Mouse (Mus musculus) NIH3T3 (cell line): ENCODE measurements at regions not wholly inside any gene's neighbourhood (a gene's known extent, or its start where the extent isn't known, plus 50 kb on each side); places are given as distances from the start of the nearest gene placed in this dataset.

Experiments used
- DNase-seq: peaks from one replicate; pipeline ENCODE4 v3.0.0-alpha.2; 2012; ENCODE audit warnings: low read depth

GRCm38 (mm10) chr5:126566226-126566625 is 675.4 kb upstream of the Tmem132c start:
- no peak for DNase-seq

DNA sequence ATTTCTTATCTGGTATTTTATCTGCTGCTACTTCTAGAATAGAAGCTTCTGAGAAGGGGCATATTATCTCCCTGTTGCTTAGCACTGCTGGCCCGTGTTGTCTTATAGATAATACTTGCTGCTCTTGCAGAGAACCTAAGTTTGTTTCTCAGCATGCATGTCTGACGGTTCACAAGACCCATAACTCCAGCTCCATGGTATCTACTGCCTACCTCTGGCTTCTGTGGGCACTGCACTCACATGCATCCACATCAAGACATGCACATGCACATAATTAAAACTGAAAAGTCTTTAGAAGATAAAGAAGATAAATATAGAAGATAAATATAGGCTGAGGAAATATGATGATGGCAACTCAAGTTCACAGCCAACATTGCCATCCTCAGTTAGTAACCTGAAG is 667.8 kb upstream of the Tmem132c start:
- DNase-seq: no peak

DNA sequence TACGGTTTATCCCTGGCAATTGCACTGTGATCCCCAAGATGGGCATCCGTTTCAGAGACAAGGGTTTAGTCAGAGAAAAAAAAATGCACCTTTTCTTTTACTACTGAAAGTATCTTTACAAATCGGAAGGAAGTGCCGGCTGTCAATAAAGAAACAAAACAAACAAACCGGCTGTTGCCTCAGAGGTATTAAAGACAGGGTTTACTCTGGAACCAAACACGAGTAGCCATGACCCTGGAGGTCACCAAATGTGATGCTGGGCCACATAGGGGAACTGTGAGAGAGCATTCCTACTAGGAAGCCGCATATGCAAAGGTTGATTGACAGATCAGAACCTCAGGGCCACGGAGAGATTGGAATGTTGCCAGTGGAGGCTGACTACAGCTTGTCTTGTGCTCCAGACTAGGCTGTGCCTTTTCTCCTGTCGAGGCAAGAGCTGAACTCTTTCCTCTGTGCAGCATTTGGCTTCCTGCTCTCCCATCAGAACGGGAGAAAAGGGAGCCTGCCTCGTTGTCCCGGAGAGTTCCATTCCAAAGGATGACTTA is 643.8 kb upstream of the Tmem132c start:
- DNase-seq: peak; percentile 7

- no peak for DNase-seq
Observed at GRCm38 (mm10) chr5:126599561-126599960, 642.0 kb upstream of the Tmem132c start.

DNA sequence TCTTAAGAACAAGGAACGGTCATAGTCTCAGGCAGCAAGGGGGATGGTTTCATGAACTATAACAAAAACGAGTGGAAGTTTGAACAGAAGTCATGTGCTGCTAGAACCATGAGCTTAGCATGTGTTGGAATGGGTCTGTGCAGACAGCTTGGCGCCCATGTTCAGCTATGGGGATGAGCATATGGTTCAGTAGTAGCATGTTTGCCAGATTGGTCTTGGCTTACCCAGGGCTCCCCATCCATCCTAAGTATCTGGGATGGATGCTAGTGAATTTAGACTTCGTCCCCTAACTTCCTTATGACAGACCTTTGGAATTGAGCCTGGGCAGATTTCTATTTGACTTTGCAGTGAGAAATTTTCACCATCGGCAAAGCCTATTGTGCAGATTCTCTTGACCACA is 634.9 kb upstream of the Tmem132c start:
- DNase-seq: no peak

DNA sequence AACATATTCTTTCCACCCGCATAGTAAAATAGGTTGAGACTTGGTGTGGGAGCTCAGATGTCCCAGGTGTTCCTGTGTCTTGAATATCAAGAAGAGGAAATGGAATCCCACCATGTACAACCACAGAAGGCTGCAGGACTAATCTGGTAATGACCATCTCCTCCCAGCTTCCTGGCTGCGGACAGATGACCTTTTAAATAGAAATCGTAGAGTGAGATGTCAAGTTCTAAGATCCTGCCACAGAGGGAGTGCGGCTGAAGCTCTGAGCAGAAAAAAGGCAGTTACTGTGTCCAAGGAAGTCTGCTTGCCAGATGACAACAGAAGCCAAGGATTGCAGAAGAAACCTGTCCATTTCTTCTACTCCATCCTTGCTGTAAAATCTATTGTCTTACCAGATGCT is 629.0 kb upstream of the Tmem132c start:
- no peak for DNase-seq

GRCm38 (mm10) chr5:126622551-126622950 is 619.1 kb upstream of the Tmem132c start:
- DNase-seq: no peak

DNA sequence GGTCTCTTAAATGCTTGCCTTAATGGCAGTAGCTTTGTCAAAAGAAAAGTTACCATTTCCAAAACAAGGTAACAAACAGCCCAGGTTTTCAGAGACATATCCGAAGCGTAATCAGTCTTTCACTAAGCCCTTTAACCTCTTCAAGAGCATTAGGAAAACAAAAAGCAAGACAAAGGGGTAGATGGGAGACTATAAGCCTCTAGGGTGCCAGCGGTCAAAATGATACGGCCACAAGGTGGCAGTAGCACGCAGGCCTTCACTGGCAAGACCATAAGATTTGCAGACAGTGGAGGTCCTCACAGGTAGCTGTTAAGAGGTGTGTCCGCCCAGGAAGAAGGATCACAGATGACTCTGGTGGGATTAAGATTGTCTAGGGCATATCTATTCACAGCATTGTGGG is 618.4 kb upstream of the Tmem132c start:
- peak; percentile 47 for DNase-seq

GRCm38 (mm10) chr5:126629826-126630225 is 611.8 kb upstream of the Tmem132c start:
- DNase-seq: no peak

DNA sequence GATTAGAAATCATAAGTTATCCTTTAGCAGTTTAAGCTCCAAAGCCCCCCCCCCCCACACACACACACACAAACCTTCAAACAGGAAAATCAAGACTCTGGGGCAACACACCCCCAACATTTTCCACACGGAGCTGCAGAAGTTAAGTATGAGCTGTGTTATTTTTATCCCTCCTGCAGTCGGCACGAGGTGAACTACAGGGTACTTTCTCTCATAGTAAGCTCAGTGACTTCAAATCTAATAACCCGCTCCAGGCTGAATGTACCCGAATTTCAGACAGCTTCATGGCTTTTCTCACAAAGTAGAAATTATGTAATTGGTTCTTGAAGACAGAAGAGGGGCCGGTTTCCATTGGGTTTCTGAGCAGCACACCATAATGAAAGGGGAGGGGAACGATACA is 591.2 kb upstream of the Tmem132c start:
- DNase-seq: no peak

GRCm38 (mm10) chr5:126651367-126651766 is 590.2 kb upstream of the Tmem132c start:
- peak; percentile 85 for DNase-seq

DNA sequence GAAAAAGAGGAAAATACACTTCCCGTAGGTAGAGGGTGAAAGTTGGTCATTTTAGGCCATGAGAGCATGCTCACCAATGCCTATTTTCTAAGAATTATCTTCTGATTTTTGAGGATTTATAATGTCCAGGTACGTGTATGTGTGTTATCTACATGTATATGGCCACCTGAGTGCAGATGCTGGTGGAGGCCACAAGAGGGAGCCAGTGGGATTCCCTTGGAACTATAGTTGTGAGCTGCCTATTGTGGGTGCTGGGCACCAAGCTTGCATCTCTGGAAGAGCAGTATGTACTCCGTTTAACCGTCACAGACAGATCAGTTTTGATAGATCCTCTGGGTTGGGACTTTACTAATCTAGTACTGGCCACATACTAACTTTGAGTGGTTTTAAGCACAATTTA is 579.0 kb upstream of the Tmem132c start:
- DNase-seq: no peak

- peak; percentile 33 for DNase-seq
Observed at GRCm38 (mm10) chr5:126671156-126671555, 570.5 kb upstream of the Tmem132c start.

- no peak for DNase-seq
Observed at GRCm38 (mm10) chr5:126680262-126680661, 561.3 kb upstream of the Tmem132c start.

DNA sequence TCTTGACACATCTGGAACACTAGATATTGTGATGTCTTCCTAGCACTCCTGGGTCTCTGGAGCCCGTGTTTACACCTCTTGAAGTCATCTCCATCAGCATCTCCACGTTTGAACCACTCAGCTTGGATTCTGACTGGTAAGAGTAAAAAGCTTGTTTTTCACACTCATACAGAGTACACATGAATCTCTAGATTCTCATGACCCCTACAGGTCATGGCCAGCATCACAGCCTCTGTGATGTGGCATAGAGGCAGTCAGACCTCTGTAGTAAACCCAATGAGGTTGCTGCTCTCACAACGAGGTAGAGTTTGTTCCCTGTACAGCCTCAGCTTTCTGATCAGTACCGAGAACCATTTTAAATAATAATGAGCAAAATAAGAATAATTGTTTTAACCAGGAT is 542.3 kb upstream of the Tmem132c start:
- peak; percentile 14 for DNase-seq

DNA sequence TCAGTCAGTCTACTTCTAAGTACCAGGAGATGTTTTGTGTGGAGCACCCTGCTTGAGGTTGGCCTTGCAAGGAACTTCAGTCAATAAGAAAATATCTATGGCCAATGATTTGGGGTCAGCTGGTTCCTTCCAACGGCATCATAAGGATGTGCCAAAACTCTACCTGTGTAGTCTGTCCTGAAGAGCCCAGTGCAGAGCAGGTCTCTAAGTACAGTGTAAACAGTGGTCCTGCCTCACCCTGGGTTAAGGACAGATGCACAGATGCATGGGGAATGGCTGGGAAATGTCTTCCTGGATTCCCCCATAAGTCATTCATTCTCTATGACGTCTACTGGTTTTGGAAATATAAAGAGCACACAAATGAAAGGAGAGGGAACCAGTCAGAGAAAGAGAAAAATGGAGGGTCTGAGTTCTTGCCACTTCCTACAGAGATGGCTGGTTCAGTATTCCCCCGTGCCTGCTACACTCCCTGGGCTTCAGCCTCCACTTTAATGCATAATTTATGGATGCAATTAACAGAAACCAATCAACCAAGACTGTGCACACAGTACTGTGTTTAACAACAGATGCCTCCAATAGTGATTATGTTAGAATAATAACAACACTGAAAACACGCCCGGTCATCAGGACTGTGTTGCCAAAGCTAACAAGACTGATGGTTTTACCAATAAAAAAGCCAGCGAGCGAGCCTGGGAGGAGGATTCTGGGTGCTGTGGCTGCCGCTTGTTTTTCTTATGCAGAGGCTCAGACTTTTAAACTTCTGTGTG is 537.9 kb upstream of the Tmem132c start:
- no peak for DNase-seq

GRCm38 (mm10) chr5:126705871-126706270 is 535.7 kb upstream of the Tmem132c start:
- DNase-seq: no peak

GRCm38 (mm10) chr5:126706701-126707100 is 534.9 kb upstream of the Tmem132c start:
- no peak for DNase-seq

DNA sequence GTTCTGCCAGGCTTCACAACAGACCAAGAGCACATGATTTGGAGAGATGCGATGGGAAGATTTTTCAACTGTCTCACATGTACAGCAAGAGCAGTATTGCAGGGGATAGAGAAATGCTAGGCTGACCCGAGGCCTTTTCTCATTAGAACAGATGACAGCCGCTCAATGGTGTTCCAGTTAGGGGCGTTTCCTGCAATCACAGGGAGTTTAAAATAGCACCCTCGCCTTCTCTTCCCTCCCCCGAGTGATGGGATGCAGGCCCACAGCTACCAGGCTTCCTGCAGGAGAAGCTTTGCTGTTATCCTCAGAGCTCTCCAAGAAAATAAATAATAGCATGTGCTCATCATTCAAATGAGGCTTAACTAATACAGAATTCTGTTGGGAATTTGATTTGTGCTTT is 526.9 kb upstream of the Tmem132c start:
- DNase-seq: no peak

DNA sequence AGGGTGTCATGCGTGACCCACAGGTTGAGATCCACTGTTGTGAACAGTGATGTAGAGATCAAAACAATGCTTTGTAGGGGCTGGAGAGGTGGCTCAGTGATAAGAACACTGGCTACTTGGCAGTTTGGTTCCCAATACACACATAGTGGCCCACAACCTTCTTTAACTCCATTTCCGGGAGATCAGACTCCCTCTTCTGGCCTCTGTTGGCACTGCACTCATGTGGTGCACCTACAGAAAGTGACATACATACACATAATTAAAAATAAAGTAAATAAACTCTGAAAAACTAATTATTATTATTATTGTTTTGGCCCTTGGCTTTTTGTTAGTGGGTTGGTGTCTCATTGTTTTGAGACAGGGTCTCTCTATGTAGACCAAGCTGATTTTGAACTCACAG is 523.2 kb upstream of the Tmem132c start:
- DNase-seq: no peak

DNA sequence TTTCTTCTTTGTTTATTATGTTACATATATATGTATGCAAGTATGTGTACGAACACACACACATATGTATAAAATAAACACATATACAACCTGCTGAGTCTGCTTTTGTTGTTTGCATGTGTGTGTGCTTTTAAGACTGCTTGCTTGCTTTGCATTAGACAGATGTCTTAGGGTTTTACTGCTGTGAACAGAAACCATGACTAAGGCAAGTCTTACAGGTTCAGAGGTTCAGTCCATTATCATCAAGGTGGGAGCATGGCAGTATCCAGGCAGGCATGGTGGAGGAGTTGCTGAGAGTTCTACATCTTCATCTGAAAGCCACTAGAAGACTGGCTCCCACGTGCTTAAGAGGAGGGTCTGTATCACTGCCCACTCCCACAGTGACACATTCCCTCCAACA is 520.3 kb upstream of the Tmem132c start:
- DNase-seq: no peak

DNA sequence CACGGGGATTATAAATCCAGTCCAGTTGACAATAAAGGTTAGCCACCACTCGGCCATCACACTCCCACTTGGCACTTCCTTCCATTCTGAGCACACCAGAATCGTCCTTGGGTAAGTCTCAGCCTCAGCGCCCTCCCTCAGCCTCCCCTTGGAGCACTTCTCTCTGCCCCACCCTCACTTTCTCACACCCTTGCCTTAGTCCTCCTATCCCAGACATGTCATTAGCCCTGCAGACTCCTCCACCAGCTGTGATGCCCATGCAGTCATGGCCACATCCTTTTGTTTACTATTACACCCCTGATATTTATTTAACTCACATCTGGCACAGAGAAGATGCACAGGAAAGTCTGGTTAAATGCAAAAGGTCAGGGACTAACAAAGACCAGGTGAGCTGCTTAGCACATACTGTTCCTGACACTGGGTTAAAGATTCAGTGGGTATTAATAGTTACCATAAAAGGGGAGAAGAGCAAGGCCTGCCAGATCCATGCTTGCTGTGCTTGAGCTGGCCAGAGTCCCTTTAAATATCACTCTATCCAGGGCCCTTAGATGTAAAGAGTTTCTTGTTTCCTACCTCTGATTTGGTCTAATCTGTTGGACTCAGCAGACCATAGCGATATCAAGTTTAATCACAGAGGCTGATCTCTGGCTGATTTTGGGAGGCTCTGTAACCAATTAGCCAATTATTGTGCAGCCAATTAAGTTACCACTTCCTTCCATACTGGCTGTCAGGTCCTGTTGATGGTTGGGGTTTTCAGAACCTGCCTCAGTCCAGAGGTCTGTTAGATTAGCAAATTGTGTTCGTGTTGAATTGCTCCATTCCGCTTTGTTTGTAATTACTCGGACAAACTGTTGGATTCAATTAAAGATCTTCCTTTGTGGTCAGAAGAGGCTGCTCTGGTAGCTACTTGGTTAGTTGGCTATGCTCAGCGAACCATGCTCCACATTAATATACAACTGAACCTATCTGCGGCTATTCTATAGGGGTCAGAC is 518.0 kb upstream of the Tmem132c start:
- no peak for DNase-seq

- DNase-seq: no peak
Observed at GRCm38 (mm10) chr5:126724329-126724728, 517.3 kb upstream of the Tmem132c start.
